Mouse (Mus musculus): ENCODE measurements at regions not wholly inside any gene's neighbourhood (a gene's known extent, or its start where the extent isn't known, plus 50 kb on each side); places are given as distances from the start of the nearest gene placed in this dataset.

DNA sequence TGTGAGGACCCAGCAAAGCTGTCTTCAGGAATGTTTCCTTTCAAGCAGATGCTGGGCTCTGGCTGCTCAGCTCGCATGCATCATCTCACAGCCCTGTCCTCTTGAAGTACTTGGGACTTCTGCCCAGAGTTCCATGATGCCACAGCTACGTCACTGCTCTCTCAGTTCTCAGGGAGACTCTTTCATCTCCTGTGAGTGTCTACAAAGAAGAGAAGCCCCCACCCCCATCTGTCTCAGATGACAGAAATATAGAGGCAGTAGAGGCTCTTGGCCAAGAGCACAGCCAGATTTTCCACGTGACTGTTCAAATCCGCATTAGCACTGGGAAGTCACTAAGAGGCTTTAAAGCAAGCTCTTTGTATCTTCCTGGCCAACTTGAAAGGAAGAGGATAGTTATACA lies 262.1 kb upstream of the Msx2 start:
- 0 out of 2 replicates have a peak overlapping the region, but pooled peaks have one; percentile 33 for H3K27ac ChIP-seq
- H3K36me3 ChIP-seq: no peaks in the 10 kb centered on the region
- ATAC-seq (replicated peaks; ENCODE audit: insufficient number of reproducible peaks, insufficient read depth, low FRiP score, low read depth): peak; percentile 85
- H3K4me1 ChIP-seq (replicated peaks): peaks cover 8% of the 10 kb centered on the region
- 28% methylated on average over 4 of the region's 4 CpGs for WGBS
- H3K4me3 ChIP-seq: no peak overlapping the region
- H3K9me3 ChIP-seq (replicated peaks): no peaks in the 10 kb centered on the region
- no peak overlapping the region for H3K4me2 ChIP-seq
- peaks cover 5% of the 10 kb centered on the region; the same call in 1 of the 2 replicates for H3K27me3 ChIP-seq
- no peak overlapping the region for H3K9ac ChIP-seq

DNA sequence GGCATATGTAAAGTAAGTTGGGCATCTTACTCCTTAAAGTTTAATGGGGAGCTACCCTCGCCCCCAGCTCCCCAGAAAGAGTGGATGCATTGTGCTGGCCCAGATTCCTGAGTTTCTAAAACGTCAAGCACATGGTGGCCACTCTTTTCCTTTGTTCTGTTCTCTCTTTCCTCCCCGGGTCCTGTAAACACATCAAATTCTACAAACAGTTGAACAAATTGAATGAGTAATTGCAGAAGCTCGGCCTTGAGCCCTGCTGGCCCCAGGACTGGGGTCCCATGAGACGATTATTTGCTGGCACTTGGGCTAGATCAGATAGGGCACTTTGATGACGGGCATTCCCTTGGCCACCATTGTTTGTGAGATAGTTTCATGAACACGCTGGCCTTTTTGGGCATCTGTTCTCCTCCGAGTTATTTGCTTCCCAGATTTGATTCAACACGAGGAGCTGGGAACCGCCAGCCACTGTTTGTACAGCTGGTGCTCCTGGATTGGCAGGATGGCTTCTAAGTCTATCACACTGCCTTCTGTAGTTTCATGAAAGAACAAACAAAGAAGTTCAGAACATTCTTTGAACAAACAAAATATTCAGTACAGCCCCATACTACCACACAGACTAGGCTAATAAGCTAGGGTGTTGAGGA lies 257.5 kb upstream of the Msx2 start:
- ATAC-seq (replicated peaks; ENCODE audit: insufficient number of reproducible peaks, insufficient read depth, low FRiP score, low read depth): no peak
- no peak overlapping the region for H3K4me2 ChIP-seq
- H3K9me3 ChIP-seq (replicated peaks): no peaks in the 10 kb centered on the region
- 70% methylated on average over 10 of the region's 10 CpGs for WGBS
- H3K36me3 ChIP-seq: no peaks in the 10 kb centered on the region
- H3K4me3 ChIP-seq: no peak overlapping the region
- peaks cover 7% of the 10 kb centered on the region for H3K4me1 ChIP-seq (replicated peaks)
- no peak overlapping the region for H3K9ac ChIP-seq
- H3K27ac ChIP-seq: no peak overlapping the region
- no peaks in the 10 kb centered on the region for H3K27me3 ChIP-seq

DNA sequence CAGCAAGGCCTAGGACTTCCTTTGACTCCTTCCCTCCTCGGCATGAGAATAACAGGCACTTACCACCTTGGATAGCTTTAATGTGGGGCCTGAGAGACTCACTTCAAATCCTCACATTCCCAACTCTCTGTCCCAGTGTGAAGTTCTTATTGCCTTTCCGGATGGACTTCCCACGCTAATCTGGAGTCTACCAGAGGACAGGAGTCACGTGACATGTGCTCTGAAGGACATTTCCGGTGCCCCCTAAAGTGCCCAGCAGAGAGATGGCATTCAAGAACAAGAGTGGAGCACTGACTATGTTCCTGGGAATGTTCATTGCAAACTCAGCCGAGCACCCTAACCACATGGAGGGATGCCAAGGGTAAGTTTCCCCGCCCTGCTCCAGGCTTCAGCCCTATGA lies 257.0 kb upstream of the Msx2 start:
- H3K36me3 ChIP-seq: no peaks in the 10 kb centered on the region
- WGBS: 79% methylated on average over 7 of the region's 7 CpGs
- H3K27me3 ChIP-seq: no peaks in the 10 kb centered on the region
- H3K9me3 ChIP-seq (replicated peaks): no peaks in the 10 kb centered on the region
- H3K9ac ChIP-seq: no peak overlapping the region
- no peak for ATAC-seq (replicated peaks; ENCODE audit: insufficient number of reproducible peaks, insufficient read depth, low FRiP score, low read depth)
- peaks cover 2% of the 10 kb centered on the region for H3K4me1 ChIP-seq (replicated peaks)
- no peak overlapping the region for H3K4me3 ChIP-seq
- no peak overlapping the region for H3K27ac ChIP-seq
- no peak overlapping the region for H3K4me2 ChIP-seq

DNA sequence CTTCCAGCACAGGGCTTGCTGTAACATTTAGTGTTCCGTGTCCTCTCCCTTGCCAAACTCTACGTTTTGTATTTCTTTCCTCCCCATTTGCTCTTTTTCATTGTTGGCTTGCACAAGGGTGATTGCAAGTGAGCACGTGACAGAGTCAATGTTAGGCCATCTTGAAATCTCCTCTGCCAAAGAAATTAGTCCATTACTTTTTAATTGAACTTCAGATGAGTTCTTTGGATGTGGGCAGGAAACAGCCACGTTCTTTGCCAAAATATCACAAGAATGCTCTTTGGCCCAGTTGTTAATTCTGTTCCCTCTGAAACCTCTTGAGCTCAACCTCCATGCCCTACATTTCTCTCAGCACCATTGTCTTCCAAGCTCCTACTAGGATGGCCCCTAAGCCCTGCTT lies 253.2 kb upstream of the Msx2 start:
- H3K9ac ChIP-seq: no peak overlapping the region
- no peaks in the 10 kb centered on the region for H3K27me3 ChIP-seq
- H3K4me1 ChIP-seq (replicated peaks): peaks cover 11% of the 10 kb centered on the region
- no peak overlapping the region for H3K4me3 ChIP-seq
- no peak for ATAC-seq (replicated peaks; ENCODE audit: insufficient number of reproducible peaks, insufficient read depth, low FRiP score, low read depth)
- H3K36me3 ChIP-seq: no peaks in the 10 kb centered on the region
- H3K4me2 ChIP-seq: no peak overlapping the region
- no peak overlapping the region for H3K27ac ChIP-seq
- 77% methylated on average over 4 of the region's 4 CpGs for WGBS
- H3K9me3 ChIP-seq (replicated peaks): no peaks in the 10 kb centered on the region

DNA sequence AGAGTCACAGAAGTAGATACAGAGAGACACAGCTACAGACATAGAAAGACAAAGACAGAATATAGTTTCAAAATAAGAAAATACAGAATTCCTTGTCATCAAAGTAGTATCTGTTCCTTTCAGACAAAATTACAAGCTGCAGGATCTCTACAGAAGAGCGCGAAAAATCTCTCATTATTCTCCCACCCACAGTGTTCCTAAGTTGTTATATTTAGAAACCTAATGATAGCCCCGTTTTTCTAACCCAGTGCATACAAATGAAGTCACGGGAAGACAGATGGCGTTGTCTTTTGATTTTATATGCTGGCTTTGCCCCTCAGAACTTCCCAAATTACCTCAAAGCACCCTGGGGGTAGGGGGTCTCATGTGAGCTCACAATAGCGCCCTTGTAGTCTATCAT lies 250.0 kb upstream of the Msx2 start:
- 56% methylated on average over 6 of the region's 6 CpGs for WGBS
- Histone ChIP-seq H3K27ac (no peak overlapping the region), H3K36me3 (no peaks in the 10 kb centered on the region), H3K9ac (no peak overlapping the region), H3K9me3 (replicated peaks) (no peaks in the 10 kb centered on the region), H3K27me3 (no peaks in the 10 kb centered on the region), H3K4me3 (no peak overlapping the region), H3K4me2 (no peak overlapping the region), H3K4me1 (replicated peaks) (peaks cover 37% of the 10 kb centered on the region)
- no peak for ATAC-seq (replicated peaks; ENCODE audit: insufficient number of reproducible peaks, insufficient read depth, low FRiP score, low read depth)

DNA sequence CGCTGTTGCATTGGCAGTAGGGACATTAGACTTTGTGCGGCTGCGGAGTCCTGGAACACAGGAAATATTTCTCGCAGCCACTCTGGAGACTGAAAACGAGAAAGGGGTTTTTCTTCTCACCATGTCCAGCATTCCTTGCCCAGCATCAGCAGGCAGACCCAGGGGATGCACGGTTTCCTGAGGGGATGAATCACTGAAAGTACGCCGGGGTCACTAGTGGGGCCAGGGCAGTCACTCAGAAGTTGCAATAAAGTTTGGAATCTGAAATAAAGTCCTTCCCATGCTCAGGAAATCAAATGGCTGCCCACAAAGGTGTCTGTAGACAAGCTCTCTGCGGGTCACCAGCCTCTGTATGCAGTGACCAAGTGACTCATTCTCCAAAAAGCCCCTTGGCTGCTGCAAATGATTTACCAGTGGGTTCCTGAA lies 248.2 kb upstream of the Msx2 start:
- Histone ChIP-seq H3K4me1 (replicated peaks) (peaks cover 37% of the 10 kb centered on the region), H3K36me3 (no peaks in the 10 kb centered on the region), H3K9ac (no peak overlapping the region), H3K27me3 (no peaks in the 10 kb centered on the region), H3K4me3 (no peak overlapping the region), H3K9me3 (replicated peaks) (no peaks in the 10 kb centered on the region), H3K4me2 (no peak overlapping the region), H3K27ac (no peak overlapping the region)
- no peak for ATAC-seq (replicated peaks; ENCODE audit: insufficient number of reproducible peaks, insufficient read depth, low FRiP score, low read depth)
- WGBS: 53% methylated on average over 9 of the region's 9 CpGs

DNA sequence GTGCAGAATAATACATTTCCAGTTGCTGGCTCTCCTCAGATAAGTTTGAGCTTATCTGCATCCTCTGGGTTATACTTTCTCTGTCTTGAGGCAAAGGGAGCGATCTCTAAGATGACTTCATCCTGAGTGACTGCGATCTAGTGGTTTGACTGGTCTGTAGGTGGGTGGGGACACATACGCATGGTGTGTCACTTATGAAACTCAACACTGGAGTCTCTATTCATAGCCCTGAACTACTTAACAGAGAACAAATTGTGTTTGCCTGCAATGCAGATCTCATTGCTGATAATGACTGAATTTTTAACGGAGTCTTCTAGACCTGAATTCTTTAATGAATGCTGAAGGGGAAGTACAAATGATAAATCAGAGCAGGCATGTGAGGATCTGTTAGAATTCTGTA lies 244.7 kb upstream of the Msx2 start:
- no peak overlapping the region for H3K9ac ChIP-seq
- H3K36me3 ChIP-seq: no peaks in the 10 kb centered on the region
- peaks cover 34% of the 10 kb centered on the region for H3K4me1 ChIP-seq (replicated peaks)
- H3K4me3 ChIP-seq: no peak overlapping the region
- H3K27ac ChIP-seq: no peak overlapping the region
- no peak overlapping the region for H3K4me2 ChIP-seq
- no peaks in the 10 kb centered on the region for H3K9me3 ChIP-seq (replicated peaks)
- H3K27me3 ChIP-seq: no peaks in the 10 kb centered on the region
- no peak for ATAC-seq (replicated peaks; ENCODE audit: insufficient number of reproducible peaks, insufficient read depth, low FRiP score, low read depth)
- 57% methylated on average over 4 of the region's 4 CpGs for WGBS

DNA sequence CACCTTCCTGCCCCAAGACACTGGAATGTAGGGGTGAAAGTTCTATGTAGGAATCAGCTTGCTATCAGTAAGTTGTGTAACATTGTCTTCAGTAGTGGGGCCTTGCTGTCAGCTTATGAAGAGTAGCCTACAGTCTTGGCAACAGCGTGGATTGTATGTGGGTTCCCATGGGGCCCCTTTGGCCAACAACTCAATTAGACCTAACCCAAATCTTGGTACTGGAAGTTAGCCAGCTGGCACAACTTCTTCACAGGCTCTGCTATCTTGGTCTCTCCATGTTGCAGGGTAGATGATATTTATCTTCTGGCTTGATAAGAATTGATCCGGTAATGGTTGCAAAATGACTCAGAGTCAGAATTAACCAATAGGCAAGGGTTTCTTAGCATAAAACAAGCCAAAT lies 244.2 kb upstream of the Msx2 start:
- WGBS: 58% methylated on average over 2 of the region's 2 CpGs

DNA sequence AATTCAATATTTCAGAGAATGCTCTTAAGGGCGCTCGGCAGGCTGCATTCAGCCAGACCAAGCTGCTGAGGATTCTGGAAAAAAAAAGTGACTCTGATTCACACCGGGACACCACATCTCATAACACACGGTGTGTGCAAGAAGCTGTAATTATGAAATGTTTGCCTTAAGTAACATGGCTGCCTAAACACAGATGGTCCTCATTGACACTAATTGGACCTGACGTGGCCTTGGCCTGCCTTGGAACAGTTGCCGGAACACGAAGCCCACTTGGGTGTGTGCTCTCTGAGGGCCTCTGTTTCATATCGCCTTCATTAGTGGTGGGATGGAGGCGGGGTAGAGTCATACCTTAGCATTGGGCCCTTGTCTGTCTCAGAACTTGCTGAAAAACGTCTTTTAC lies 236.2 kb upstream of the Msx2 start:
- Histone ChIP-seq H3K4me3 (no peak overlapping the region), H3K4me1 (replicated peaks) (no peaks in the 10 kb centered on the region), H3K27me3 (no peaks in the 10 kb centered on the region), H3K27ac (no peak overlapping the region), H3K36me3 (no peaks in the 10 kb centered on the region), H3K4me2 (no peak overlapping the region), H3K9me3 (replicated peaks) (no peaks in the 10 kb centered on the region), H3K9ac (no peak overlapping the region)
- WGBS: 70% methylated on average over 10 of the region's 10 CpGs
- ATAC-seq (replicated peaks; ENCODE audit: insufficient number of reproducible peaks, insufficient read depth, low FRiP score, low read depth): no peak

More for the DNA sequence above, 244.2 kb upstream of the Msx2 start:
- Histone ChIP-seq H3K36me3 (no peaks in the 10 kb centered on the region), H3K4me1 (replicated peaks) (peaks cover 30% of the 10 kb centered on the region), H3K27me3 (no peaks in the 10 kb centered on the region), H3K4me3 (no peak overlapping the region), H3K4me2 (no peak overlapping the region), H3K9me3 (replicated peaks) (no peaks in the 10 kb centered on the region), H3K27ac (no peak overlapping the region), H3K9ac (no peak overlapping the region)
- ATAC-seq (replicated peaks; ENCODE audit: insufficient number of reproducible peaks, insufficient read depth, low FRiP score, low read depth): no peak

DNA sequence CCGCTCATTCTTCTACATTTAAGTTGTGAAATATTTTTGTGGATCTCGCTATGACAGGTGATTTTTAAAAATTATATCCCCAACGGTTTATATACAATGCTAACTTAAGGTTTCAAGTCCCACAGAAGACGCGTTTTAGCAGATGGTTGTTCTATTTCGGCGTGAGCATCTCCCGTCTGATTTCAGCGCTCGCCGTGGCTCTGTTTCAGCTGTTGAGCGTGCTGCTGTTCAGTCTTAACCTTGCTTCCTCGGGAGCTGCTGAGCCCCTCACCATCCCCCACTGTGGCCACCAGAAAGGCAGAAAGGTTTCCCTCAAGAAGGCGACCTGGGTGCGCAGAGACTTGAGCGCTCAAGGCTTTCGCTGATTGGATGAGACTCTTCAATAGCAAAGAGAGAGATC lies 234.7 kb upstream of the Msx2 start:
- 86% methylated on average over 17 of the region's 17 CpGs for WGBS
- Histone ChIP-seq H3K36me3 (no peaks in the 10 kb centered on the region), H3K4me1 (replicated peaks) (no peaks in the 10 kb centered on the region), H3K9me3 (replicated peaks) (no peaks in the 10 kb centered on the region), H3K27ac (no peak overlapping the region), H3K27me3 (no peaks in the 10 kb centered on the region), H3K4me2 (no peak overlapping the region), H3K9ac (no peak overlapping the region), H3K4me3 (no peak overlapping the region)
- ATAC-seq (replicated peaks; ENCODE audit: insufficient number of reproducible peaks, insufficient read depth, low FRiP score, low read depth): no peak

DNA sequence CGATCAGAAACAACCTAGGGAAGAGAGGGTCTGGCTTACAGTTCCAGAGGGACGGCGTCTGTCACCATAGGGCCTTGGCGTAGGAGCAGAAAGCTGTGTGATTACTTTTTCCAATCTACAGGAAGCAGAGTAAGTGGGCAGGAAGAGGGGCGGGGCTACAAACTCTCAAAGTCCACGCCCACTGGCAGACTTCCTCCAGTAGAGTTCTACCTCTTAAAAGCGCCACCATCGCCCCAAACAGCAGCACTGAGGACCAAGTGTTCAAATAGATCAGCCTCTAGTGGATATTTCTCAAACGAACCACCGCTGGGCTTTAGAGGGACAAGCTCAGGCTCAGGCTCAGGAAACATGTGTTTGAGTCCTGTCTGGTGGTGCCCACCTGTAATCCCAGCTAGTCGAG lies 231.2 kb upstream of the Msx2 start:
- ATAC-seq (replicated peaks; ENCODE audit: insufficient number of reproducible peaks, insufficient read depth, low FRiP score, low read depth): no peak
- Histone ChIP-seq H3K9me3 (replicated peaks) (no peaks in the 10 kb centered on the region), H3K27me3 (no peaks in the 10 kb centered on the region), H3K4me3 (no peak overlapping the region), H3K4me1 (replicated peaks) (no peaks in the 10 kb centered on the region), H3K4me2 (no peak overlapping the region), H3K36me3 (no peaks in the 10 kb centered on the region), H3K9ac (no peak overlapping the region), H3K27ac (no peak overlapping the region)
- 73% methylated on average over 11 of the region's 11 CpGs for WGBS

DNA sequence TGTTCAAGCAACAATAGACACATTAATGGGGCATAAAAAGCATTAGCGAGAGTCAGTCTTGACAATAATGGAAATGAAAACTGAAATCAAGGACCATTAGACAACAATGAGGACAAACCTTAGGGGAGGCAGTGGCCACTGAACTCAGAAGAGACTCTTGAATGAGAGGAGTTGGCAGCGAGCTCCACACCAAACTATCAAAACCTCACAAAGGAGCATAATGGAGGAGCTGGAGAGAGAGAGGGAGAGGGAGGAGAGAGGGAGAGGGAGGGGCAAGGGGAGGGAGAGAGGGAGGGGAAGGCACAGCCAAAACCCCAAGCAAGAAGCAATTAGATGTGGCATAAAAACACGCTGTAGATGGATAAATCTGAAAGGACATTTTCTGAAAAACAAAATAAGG lies 227.4 kb upstream of the Msx2 start:
- H3K4me2 ChIP-seq: no peak overlapping the region
- H3K4me3 ChIP-seq: no peak overlapping the region
- no peak overlapping the region for H3K9ac ChIP-seq
- 73% methylated on average over 3 of the region's 3 CpGs for WGBS
- H3K27me3 ChIP-seq: no peaks in the 10 kb centered on the region
- H3K36me3 ChIP-seq: no peaks in the 10 kb centered on the region
- no peaks in the 10 kb centered on the region for H3K9me3 ChIP-seq (replicated peaks)
- no peak overlapping the region for H3K27ac ChIP-seq
- peaks cover 12% of the 10 kb centered on the region for H3K4me1 ChIP-seq (replicated peaks)
- no peak for ATAC-seq (replicated peaks; ENCODE audit: insufficient number of reproducible peaks, insufficient read depth, low FRiP score, low read depth)

Measured in heart, embryonic 15.5 days (tissue).